Mouse (Mus musculus): ENCODE data around the gene Cnn1.
"Not testable (repeated sequence)": the region's sequence is repeated elsewhere in the genome, so short reads cannot be mapped to it uniquely, and the experiment has no call there.

Cnn1 gene

GRCm38 (mm10) chr9:22075778-22076177, 23.2 kb upstream of the Cnn1 start:
- DNase-seq (ENCODE audit: low spot score) = not testable (repeated sequence)

- DNase-seq (ENCODE audit: low spot score) = no peak
Observed at GRCm38 (mm10) chr9:22076223-22076622, 22.8 kb upstream of the Cnn1 start.

- no peak for DNase-seq (ENCODE audit: low spot score)
Observed at GRCm38 (mm10) chr9:22084667-22085021, 14.4 kb upstream of the Cnn1 start.

- peak; percentile 97 for DNase-seq (ENCODE audit: low spot score)
Observed at GRCm38 (mm10) chr9:22085022-22085834, 13.8 kb upstream of the Cnn1 start, which contains the start of gene Ecsit. TSS of gene Ecsit (minus strand) at chr9:22085438.

- DNase-seq (ENCODE audit: low spot score) = no peak
Observed at GRCm38 (mm10) chr9:22086012-22086411, 13.0 kb upstream of the Cnn1 start.

- DNase-seq (ENCODE audit: low spot score) = no peak
Observed at GRCm38 (mm10) chr9:22087034-22087618, 11.9 kb upstream of the Cnn1 start.

GRCm38 (mm10) chr9:22089281-22089680, 9.7 kb upstream of the Cnn1 start:
- no peak for DNase-seq (ENCODE audit: low spot score)

GRCm38 (mm10) chr9:22089986-22090385, 9.0 kb upstream of the Cnn1 start:
- no peak for DNase-seq (ENCODE audit: low spot score)

GRCm38 (mm10) chr9:22092746-22093145, 6.3 kb upstream of the Cnn1 start:
- DNase-seq (ENCODE audit: low spot score) = no peak

- peak; percentile 40 for DNase-seq (ENCODE audit: low spot score)
Observed at GRCm38 (mm10) chr9:22095854-22096307, 3.1 kb upstream of the Cnn1 start.

- DNase-seq (ENCODE audit: low spot score) = no peak
Observed at GRCm38 (mm10) chr9:22099922-22100321, 906 bp downstream of the Cnn1 start.

GRCm38 (mm10) chr9:22108194-22108593, 9.2 kb downstream of the Cnn1 start:
- no peak for DNase-seq (ENCODE audit: low spot score)

- no peak for DNase-seq (ENCODE audit: low spot score)
Observed at GRCm38 (mm10) chr9:22115635-22116034, 16.6 kb downstream of the Cnn1 start.

- DNase-seq (ENCODE audit: low spot score) = no peak
Observed at GRCm38 (mm10) chr9:22116086-22116485, 17.1 kb downstream of the Cnn1 start.

GRCm38 (mm10) chr9:22116740-22117426, 17.9 kb downstream of the Cnn1 start, which contains the start of gene Elof1:
TSS of gene Elof1 (minus strand) at chr9:22117172.
- peak; percentile 95 for DNase-seq (ENCODE audit: low spot score)

GRCm38 (mm10) chr9:22117754-22118456, 18.9 kb downstream of the Cnn1 start:
- peak; percentile 49 for DNase-seq (ENCODE audit: low spot score)

GRCm38 (mm10) chr9:22119543-22119942, 20.5 kb downstream of the Cnn1 start:
- DNase-seq (ENCODE audit: low spot score) = peak; percentile 30

- no peak for DNase-seq (ENCODE audit: low spot score)
Observed at GRCm38 (mm10) chr9:22121545-22121944, 22.5 kb downstream of the Cnn1 start.

GRCm38 (mm10) chr9:22122005-22122404, 23.0 kb downstream of the Cnn1 start:
- DNase-seq (ENCODE audit: low spot score) = no peak

- no peak for DNase-seq (ENCODE audit: low spot score)
Observed at GRCm38 (mm10) chr9:22123069-22123609, 24.1 kb downstream of the Cnn1 start.

GRCm38 (mm10) chr9:22124169-22124568, 25.2 kb downstream of the Cnn1 start:
- DNase-seq (ENCODE audit: low spot score) = no peak
